28 mouse cellular contexts compared by ENCODE assay signal in the genomic region with DNA sequence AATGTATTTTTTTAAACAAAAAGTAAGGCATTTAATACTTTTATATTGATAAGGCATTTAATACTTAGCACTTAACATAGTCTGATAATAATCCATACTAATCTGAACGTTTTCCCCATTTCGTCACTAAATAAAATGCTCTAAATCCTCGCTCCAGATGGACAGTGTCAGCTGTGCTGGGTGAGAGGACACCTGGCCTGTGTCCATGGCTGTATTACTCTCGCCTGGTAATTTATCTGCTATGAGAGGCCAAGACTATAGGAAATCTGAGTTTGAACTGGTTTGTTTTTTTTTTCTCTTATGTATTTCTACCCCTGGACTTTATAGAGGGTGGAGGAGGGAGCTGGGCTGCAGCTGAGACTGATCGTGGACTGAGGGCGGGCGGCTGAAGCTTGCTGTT. TPM values are rescaled to one million over a fixed set of nuclear protein-coding genes. Genes with fewer than 3 reads are reported as not detected.
DNase-seq lines count a peak whose midpoint lies in the region; TF ChIP-seq lines count a peak whose summit lies in the region.
"Had no signal": no experiment of that assay in that cellular context is flagged by ENCODE, and none has a peak within 500 bp of the region (broad histone marks: within the 10 kb centered on the region; RNA-seq: fewer than 3 reads in every experiment).

No protein-coding gene starts in this region.

- no peak for TF ChIP-seq CTCF in left cerebral cortex, adult 2 months (IDR thresholded peaks at IDR 0.05)
- TF ChIP-seq CTCF in thymus, adult 2 months (IDR thresholded peaks at IDR 0.05; ENCODE audit: borderline replicate concordance, control insufficient read depth, extremely low read depth, insufficient read depth, low read length, poor library complexity) = no peak

- H3K4me3 ChIP-seq in heart, embryonic 10.5 days = no peak overlapping the region
- H3K4me3 ChIP-seq in left cerebral cortex, adult 2 months = no peak overlapping the region
- H3K4me3 ChIP-seq in thymus, adult 2 months (ENCODE audit: control insufficient read depth, insufficient read depth, low read length) = no peak overlapping the region
- H3K4me3 ChIP-seq: embryonic facial prominence, embryonic 10.5 days; embryonic facial prominence, embryonic 15.5 days; forebrain, embryonic 12.5 days; heart, embryonic 12.5 days; hindbrain, embryonic 13.5 days; layer of hippocampus, adult 2 months; liver, embryonic 13.5 days; midbrain, embryonic 13.5 days; neural tube, embryonic 13.5 days had no signal

- WGBS in heart, embryonic 10.5 days = 90% methylated on average over 7 of the region's 7 CpGs
- WGBS in thymus, adult 2 months = 92% methylated on average over 7 of the region's 7 CpGs

- DNase-seq in heart, embryonic 10.5 days (ENCODE audit: low spot score) = peak; percentile 25
- DNase-seq in heart, adult 18-20 months = no peak
- peak; percentile 20 for DNase-seq in left cerebral cortex, postnatal 4 days
- DNase-seq in left cerebral cortex, adult 2 months (ENCODE audit: extremely low spot score in 1 of 2, low spot score in 2 of 2) = no peak
- DNase-seq in cerebellum, adult 8-10 months = peak; percentile 37
- peak; percentile 46 to 75 for DNase-seq in cerebellum, postnatal 25 days
- no peak for DNase-seq in thymus, postnatal 4 days
- DNase-seq in thymus, adult 2 months = no peak
- DNase-seq: adrenal gland, postnatal 25 days; gastrocnemius, postnatal 10 days; heart, postnatal 4 days; kidney, postnatal 14 days; liver, embryonic 13.5 days; lung, adult 18-20 months; lung, postnatal 10 days; right cerebral cortex, postnatal 25 days; spleen, adult 18-20 months; thymus, adult 18-20 months; thymus, postnatal 36 days had no signal

- intact Hi-C loops in left cerebral cortex, postnatal 4 days (cut with DNase I) = no loop called here
- intact Hi-C loops in left cerebral cortex, adult 2 months (cut with DNase I) = no loop called here

- no peak overlapping the region for H3K27ac ChIP-seq in heart, embryonic 10.5 days
- H3K27ac ChIP-seq in left cerebral cortex, adult 2 months = no peak overlapping the region
- no peak overlapping the region for H3K27ac ChIP-seq in thymus, adult 2 months (ENCODE audit: control insufficient read depth, insufficient read depth, low read length)
- H3K27ac ChIP-seq: embryonic facial prominence, embryonic 10.5 days; embryonic facial prominence, embryonic 15.5 days; forebrain, embryonic 12.5 days; hindbrain, embryonic 13.5 days; layer of hippocampus, adult 2 months; liver, embryonic 13.5 days; macrophage; midbrain, embryonic 13.5 days; neural tube, embryonic 13.5 days had no signal

- H3K4me1 ChIP-seq in heart, embryonic 10.5 days = no peaks in the 10 kb centered on the region
- H3K4me1 ChIP-seq in thymus, adult 2 months (replicated peaks; ENCODE audit: control insufficient read depth, insufficient read depth, low read length) = no peaks in the 10 kb centered on the region
- H3K4me1 ChIP-seq: embryonic facial prominence, embryonic 10.5 days; embryonic facial prominence, embryonic 15.5 days; heart, embryonic 12.5 days; hindbrain, embryonic 13.5 days; liver, embryonic 13.5 days; midbrain, embryonic 13.5 days; neural tube, embryonic 13.5 days had no signal

- H3K9me3 ChIP-seq in heart, embryonic 10.5 days = no peaks in the 10 kb centered on the region
- H3K9me3 ChIP-seq: embryonic facial prominence, embryonic 10.5 days; embryonic facial prominence, embryonic 15.5 days; forebrain, embryonic 12.5 days; heart, embryonic 12.5 days; hindbrain, embryonic 13.5 days; liver, embryonic 13.5 days; midbrain, embryonic 13.5 days; neural tube, embryonic 13.5 days had no signal

- TF ChIP-seq POLR2A in thymus, adult 2 months (IDR thresholded peaks at IDR 0.05; ENCODE audit: control insufficient read depth, extremely low read depth, insufficient read depth, low read length, poor library complexity) = no peak

- H3K27me3 ChIP-seq in heart, embryonic 10.5 days (ENCODE audit: insufficient read depth, poor library complexity, severe bottlenecking) = no peaks in the 10 kb centered on the region
- H3K27me3 ChIP-seq in thymus, adult 2 months (ENCODE audit: control insufficient read depth, insufficient read depth, low read length) = no peaks in the 10 kb centered on the region
- H3K27me3 ChIP-seq: embryonic facial prominence, embryonic 15.5 days; forebrain, embryonic 12.5 days; heart, embryonic 12.5 days; hindbrain, embryonic 13.5 days; liver, embryonic 13.5 days; midbrain, embryonic 13.5 days; neural tube, embryonic 13.5 days had no signal

- H3K36me3 ChIP-seq in heart, embryonic 10.5 days = peaks cover 33% of the 10 kb centered on the region
- peaks cover 10% of the 10 kb centered on the region; the same call in 1 of the 2 replicates for H3K36me3 ChIP-seq in thymus, adult 2 months (ENCODE audit: control insufficient read depth, insufficient read depth, low read length)

RNA-seq across cellular contexts. Expression of a gene that starts 28.7 kb away (rescaled TPM):
- 49.9 and 63.3 TPM in 2 replicates for polyA plus RNA-seq in heart, embryonic 10.5 days (2016; fragmentation: Nextera tagmentation; extraction: Ambion mirVana)
- 10 to 100 TPM; 59.2 to 97.0 TPM for total RNA-seq in heart, adult 18-20 months (2021)
- total RNA-seq in left cerebral cortex, postnatal 4 days (2021) = 10 to 100 TPM; 43.3 to 48.0 TPM
- total RNA-seq in left cerebral cortex, adult 2 months (2021) = 10 to 100 TPM; 37.8 to 57.2 TPM
- 19.8 and 21.4 TPM in 2 replicates for polyA plus RNA-seq in thymus, adult 2 months (2012; rRNA removed)

Comparison
In these comparisons a context has a peak if more than half of its experiments do, and no peak if none do; other contexts are left out.
1. DNase-seq: peak in heart, embryonic 10.5 days (single experiment), left cerebral cortex, postnatal 4 days (single experiment), cerebellum, adult 8-10 months (single experiment) and cerebellum, postnatal 25 days (2 of 2); none in heart, adult 18-20 months (0 of 2), left cerebral cortex, adult 2 months (0 of 2), thymus, postnatal 4 days (single experiment) and thymus, adult 2 months (single experiment).